Mouse (Mus musculus) forelimb bud, embryonic 11.5 days (tissue): ENCODE data around the gene Amy2a3.
"Not testable (repeated sequence)": the region's sequence is repeated elsewhere in the genome, so short reads cannot be mapped to it uniquely, and the experiment has no call there.

Source experiments
- DNase-seq: peaks from one replicate; pipeline ENCODE4 v3.0.0-alpha.2; 2012; ENCODE audit warnings: low read depth, low spot score

Gene Amy2a3

GRCm38 (mm10) chr3:113323952-113324351 lies at the start of gene Amy2a3:
Gene Amy2a3, minus strand, starts transcription at chr3:113324052.
- not testable (repeated sequence) for DNase-seq

- DNase-seq = not testable (repeated sequence)
These were observed 32.7 kb upstream of the Amy2a3 start, which contains the start of gene Amy2a2 for GRCm38 (mm10) chr3:113356558-113356957. Gene Amy2a2, minus strand, starts transcription at chr3:113356658.

- DNase-seq = not testable (repeated sequence)
These were observed 21.6 kb upstream of the Amy2a3 start for GRCm38 (mm10) chr3:113345484-113345883.

GRCm38 (mm10) chr3:113312937-113313336 lies 10.9 kb downstream of the Amy2a3 start:
- DNase-seq = not testable (repeated sequence)

GRCm38 (mm10) chr3:113291349-113291748 lies 32.5 kb downstream of the Amy2a3 start, which contains the start of gene Amy2a4:
Gene Amy2a4, minus strand, starts transcription at chr3:113291449.
- DNase-seq = not testable (repeated sequence)

GRCm38 (mm10) chr3:113280285-113280684 lies 43.6 kb downstream of the Amy2a3 start:
- not testable (repeated sequence) for DNase-seq

GRCm38 (mm10) chr3:113279586-113279985 lies 44.3 kb downstream of the Amy2a3 start:
- not testable (repeated sequence) for DNase-seq
